Mouse (Mus musculus) lung, embryonic 14.5 days (tissue): ENCODE measurements at regions not wholly inside any gene's neighbourhood (a gene's known extent, or its start where the extent isn't known, plus 50 kb on each side); places are given as distances from the start of the nearest gene placed in this dataset.

ENCODE experiments used
- ATAC-seq: fragments of 200-750 bp; cut with Nextera tagmentation; 2 replicates; pipeline ENCODE4 v1.8.0; 2017; ENCODE audit warnings: mild to moderate bottlenecking, moderate TSS enrichment, moderate library complexity; ENCODE audit not compliant: insufficient read depth
- DNase-seq: peaks from one replicate; pipeline ENCODE4 v3.0.0-alpha.2; 2015
- H3K27ac ChIP-seq: fragments of 300-500 bp; sonication (generic); 2 replicates; pipeline ENCODE4 v1.5.1; 2014; ENCODE audit warnings: low read depth, mild to moderate bottlenecking, moderate library complexity
- H3K27me3 ChIP-seq: fragments of 300-500 bp; sonication (generic); 2 replicates; pipeline ENCODE4 v1.6.1; 2014; ENCODE audit warnings: low read length, control low read depth; ENCODE audit not compliant: insufficient read depth
- H3K36me3 ChIP-seq: fragments of 300-500 bp; sonication (generic); 2 replicates; pipeline ENCODE4 v1.6.1; 2014; ENCODE audit warnings: control low read depth; ENCODE audit not compliant: insufficient read depth
- H3K4me1 ChIP-seq: fragments of 300-500 bp; sonication (generic); 2 replicates; pipeline ENCODE4 v1.6.1; 2014; ENCODE audit warnings: antibody characterized with exemption, control low read depth; ENCODE audit not compliant: insufficient read depth
- H3K4me2 ChIP-seq: fragments of 300-500 bp; sonication (generic); 2 replicates; pipeline ENCODE4 v1.6.1; 2014; ENCODE audit warnings: mild to moderate bottlenecking
- H3K4me3 ChIP-seq: fragments of 300-500 bp; sonication (generic); 2 replicates; pipeline ENCODE4 v1.5.1; 2014; ENCODE audit warnings: low read depth, low read length
- H3K9ac ChIP-seq: fragments of 300-500 bp; sonication (generic); 2 replicates; pipeline ENCODE4 v1.6.1; 2014
- H3K9me3 ChIP-seq: fragments of 300-500 bp; sonication (generic); 2 replicates; pipeline ENCODE4 v1.6.1; 2016; ENCODE audit warnings: low read depth, low read length, control low read depth
- CTCF ChIP-seq: IDR thresholded peaks from 2 replicates; pipeline ENCODE4 v1.5.1; 2016; ENCODE audit warnings: antibody characterized with exemption, low read depth
- WGBS: fragments of 180-500 bp; shearing (Covaris S2); extraction: QIAGEN DNeasy Blood & Tissue Kit; methylation state at CpG from one replicate; pipeline ENCODE4 v1.1.7; 2014; 5-methylcytosine and 5-hydroxymethylcytosine counted together

- TF ChIP-seq CTCF, result no peak
- H3K27me3 ChIP-seq, result no peaks in the 10 kb centered on the region
- H3K4me3 ChIP-seq, result no peak overlapping the region
- H3K27ac ChIP-seq, result no peak overlapping the region
- no peaks in the 10 kb centered on the region for H3K4me1 ChIP-seq
- DNase-seq, result no peak
- no peaks in the 10 kb centered on the region for H3K9me3 ChIP-seq
- no peak overlapping the region for H3K4me2 ChIP-seq
- H3K9ac ChIP-seq, result no peak overlapping the region
- no peaks in the 10 kb centered on the region for H3K36me3 ChIP-seq
- ATAC-seq, result no peak
Measured at GRCm38 (mm10) chr1:77879026-77879425, 317.9 kb downstream of the Pax3 start.

DNA sequence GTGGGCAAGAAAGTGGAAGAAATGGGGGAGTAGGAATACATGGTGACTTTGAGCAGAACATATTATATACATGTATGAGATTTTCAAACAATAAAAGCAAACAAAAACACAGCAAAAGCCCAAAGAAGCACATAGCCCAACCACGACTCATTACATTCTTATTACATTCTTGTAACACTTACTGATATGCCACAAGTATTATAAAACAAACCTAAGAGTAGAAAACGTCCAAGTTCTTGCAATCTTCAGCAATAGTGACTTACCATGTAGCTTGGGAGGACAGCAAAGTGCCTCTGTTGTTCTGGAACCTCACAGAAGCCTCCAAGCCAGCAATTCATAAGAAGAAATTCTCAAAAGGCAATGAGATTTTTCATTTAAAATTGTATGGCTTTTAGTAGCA, 326.8 kb downstream of the Pax3 start:
- Histone ChIP-seq H3K4me2 (no peak overlapping the region), H3K27me3 (no peaks in the 10 kb centered on the region), H3K9ac (no peak overlapping the region), H3K9me3 (no peaks in the 10 kb centered on the region), H3K27ac (no peak overlapping the region), H3K4me3 (no peak overlapping the region), H3K4me1 (no peaks in the 10 kb centered on the region), H3K36me3 (no peaks in the 10 kb centered on the region)
- no peak for TF ChIP-seq CTCF
- ATAC-seq (no peak), DNase-seq (no peak)
- WGBS, result 41% methylated on average over 2 of the region's 2 CpGs

DNA sequence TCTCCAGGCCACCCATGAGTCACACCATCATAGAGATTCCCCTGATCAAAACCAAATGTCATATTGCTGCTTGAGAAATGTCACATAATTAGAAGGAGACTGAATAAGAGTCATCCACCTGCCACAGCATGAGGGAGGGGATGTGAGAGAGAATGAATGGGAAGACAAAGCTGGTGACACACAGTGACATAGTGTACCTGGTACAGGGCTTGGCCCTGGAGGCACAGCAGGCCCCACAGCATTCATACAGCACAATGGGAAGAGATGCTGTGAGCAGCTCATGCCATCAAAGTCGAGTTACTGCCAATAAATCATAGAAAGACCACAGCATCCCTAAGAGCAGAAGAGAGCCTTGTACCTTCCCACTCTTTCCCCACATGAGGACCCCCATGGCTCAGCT, 327.8 kb downstream of the Pax3 start:
- ATAC-seq, result no peak
- WGBS, result 56% methylated on average over 1 of the region's 1 CpGs
- Histone ChIP-seq H3K9me3 (no peaks in the 10 kb centered on the region), H3K9ac (no peak overlapping the region), H3K4me1 (no peaks in the 10 kb centered on the region), H3K4me3 (no peak overlapping the region), H3K36me3 (no peaks in the 10 kb centered on the region), H3K27ac (no peak overlapping the region), H3K27me3 (no peaks in the 10 kb centered on the region), H3K4me2 (no peak overlapping the region)
- no peak for TF ChIP-seq CTCF
- DNase-seq, result no peak

DNA sequence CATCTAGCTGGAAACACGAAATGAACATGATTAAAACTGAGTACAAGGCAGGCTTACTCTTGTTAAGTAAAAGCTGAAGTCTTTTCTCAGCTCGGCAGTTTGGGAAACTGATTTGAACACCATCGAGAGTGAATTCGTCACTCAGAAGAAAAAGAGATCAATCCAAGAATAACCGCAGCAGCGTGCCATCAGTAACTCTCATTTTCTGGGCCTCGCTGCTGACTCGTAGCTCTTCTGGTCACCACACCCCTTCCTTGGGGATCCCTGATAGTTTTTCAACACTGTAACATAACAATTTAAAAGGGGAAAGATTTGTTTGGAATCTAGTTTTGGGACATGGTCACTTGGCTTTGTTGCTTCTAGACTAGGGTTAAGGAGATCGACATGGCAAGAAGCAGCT, 337.0 kb downstream of the Pax3 start:
- H3K27ac ChIP-seq, result no peak overlapping the region
- DNase-seq (no peak), ATAC-seq (no peak)
- no peaks in the 10 kb centered on the region for H3K4me1 ChIP-seq
- no peak overlapping the region for H3K4me3 ChIP-seq
- H3K27me3 ChIP-seq, result no peaks in the 10 kb centered on the region
- no peak for TF ChIP-seq CTCF
- no peak overlapping the region for H3K4me2 ChIP-seq
- no peak overlapping the region for H3K9ac ChIP-seq
- H3K36me3 ChIP-seq, result no peaks in the 10 kb centered on the region
- 82% methylated on average over 9 of the region's 9 CpGs for WGBS
- no peaks in the 10 kb centered on the region for H3K9me3 ChIP-seq

DNA sequence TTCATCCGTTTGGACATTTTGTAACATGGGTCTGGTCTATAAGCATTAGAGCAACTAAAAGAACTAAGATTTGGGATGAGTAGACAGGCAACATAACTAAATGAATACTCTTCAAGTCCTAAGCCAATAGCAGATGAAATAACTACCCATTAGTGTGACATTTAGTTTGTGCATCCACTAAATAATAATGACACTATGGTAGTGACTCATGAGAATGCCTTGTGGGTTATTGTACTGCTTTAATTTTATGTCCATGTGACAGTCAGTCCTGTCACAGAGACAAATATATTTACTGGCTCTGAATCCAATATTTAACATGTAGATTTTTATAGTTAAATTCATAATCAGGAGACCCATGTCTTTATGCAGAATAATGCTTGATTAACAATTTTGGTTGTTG, 339.5 kb upstream of the Epha4 start:
- no peaks in the 10 kb centered on the region for H3K9me3 ChIP-seq
- no peaks in the 10 kb centered on the region for H3K4me1 ChIP-seq
- 46% methylated on average over 1 of the region's 1 CpGs for WGBS
- H3K4me3 ChIP-seq, result no peak overlapping the region
- H3K36me3 ChIP-seq, result no peaks in the 10 kb centered on the region
- TF ChIP-seq CTCF, result no peak
- no peaks in the 10 kb centered on the region for H3K27me3 ChIP-seq
- H3K4me2 ChIP-seq, result no peak overlapping the region
- ATAC-seq (no peak), DNase-seq (no peak)
- H3K27ac ChIP-seq, result no peak overlapping the region
- H3K9ac ChIP-seq, result no peak overlapping the region

- H3K9me3 ChIP-seq, result no peaks in the 10 kb centered on the region
- no peak overlapping the region for H3K4me3 ChIP-seq
- no peak overlapping the region for H3K9ac ChIP-seq
- ATAC-seq (no peak), DNase-seq (no peak)
- H3K4me2 ChIP-seq, result no peak overlapping the region
- H3K27me3 ChIP-seq, result no peaks in the 10 kb centered on the region
- H3K4me1 ChIP-seq, result no peaks in the 10 kb centered on the region
- 77% methylated on average over 9 of the region's 9 CpGs for WGBS
- no peak for TF ChIP-seq CTCF
- no peak overlapping the region for H3K27ac ChIP-seq
- H3K36me3 ChIP-seq, result no peaks in the 10 kb centered on the region
Measured at GRCm38 (mm10) chr1:77847766-77848615, 333.1 kb upstream of the Epha4 start.

DNA sequence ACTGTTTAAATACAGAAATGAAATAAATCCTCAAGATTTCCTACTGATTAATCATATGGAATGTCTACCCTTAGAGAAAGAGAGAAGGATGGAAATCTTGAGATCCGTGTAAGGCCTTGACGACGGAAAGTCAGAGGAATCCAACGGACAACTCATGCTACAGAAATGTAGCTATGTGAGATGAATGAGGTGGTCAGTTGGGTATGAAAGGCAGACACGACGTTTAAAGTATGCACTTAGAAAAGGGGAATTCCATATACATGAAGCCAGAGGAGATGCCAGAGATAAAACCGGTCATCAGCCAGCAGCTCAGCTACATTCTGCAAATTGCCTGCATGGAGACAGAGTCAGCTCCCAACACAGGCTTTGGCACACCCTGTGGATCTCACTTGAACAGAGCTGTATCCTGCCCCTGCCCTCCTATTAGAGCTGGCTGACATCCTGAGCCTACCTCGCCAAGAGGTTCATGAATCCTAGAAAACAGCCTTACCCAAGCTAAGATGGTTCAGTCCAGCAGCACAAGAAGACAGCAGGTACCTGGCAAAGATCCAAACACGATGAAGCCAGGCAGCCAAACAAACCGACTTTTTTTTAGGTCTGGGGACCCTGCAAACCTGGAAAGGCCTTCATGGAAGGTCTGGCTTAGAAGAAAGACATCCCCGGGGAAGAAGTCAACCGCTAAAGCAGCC, 331.3 kb upstream of the Epha4 start:
- Histone ChIP-seq H3K27me3 (no peaks in the 10 kb centered on the region), H3K36me3 (no peaks in the 10 kb centered on the region), H3K9me3 (no peaks in the 10 kb centered on the region), H3K4me2 (no peak overlapping the region), H3K9ac (no peak overlapping the region), H3K27ac (no peak overlapping the region), H3K4me3 (no peak overlapping the region), H3K4me1 (no peaks in the 10 kb centered on the region)
- ATAC-seq (no peak; the same call in 1 of the 2 replicates), DNase-seq (no peak)
- WGBS, result 57% methylated on average over 12 of the region's 12 CpGs
- TF ChIP-seq CTCF, result no peak
